Comparison of ENCODE assay signal across 16 mouse cellular contexts in genomic region chr3:41423630-41424029, GRCm38 (mm10).
DNase-seq lines count a peak whose midpoint lies in the region; ATAC-seq and TF ChIP-seq lines count a peak whose summit lies in the region.
"Had no signal": no experiment of that assay in that cellular context is flagged by ENCODE, and none has a peak within 500 bp of the region (broad histone marks: within the 10 kb centered on the region; RNA-seq: fewer than 3 reads in every experiment).

No protein-coding gene starts in this region.

- H3K4me3 ChIP-seq in embryonic facial prominence, embryonic 11.5 days (ENCODE audit: low read depth, low read length): no peak overlapping the region
- no peak overlapping the region for H3K4me3 ChIP-seq in embryonic facial prominence, embryonic 10.5 days
- H3K4me3 ChIP-seq in kidney, postnatal 0 days (replicated peaks; ENCODE audit: low read depth, low read length): no peak overlapping the region
- peak overlapping the region; percentile 53 for H3K4me3 ChIP-seq in E14TG2a.4 (replicated peaks; ENCODE audit: low read length)
- H3K4me3 ChIP-seq in hindbrain, embryonic 12.5 days: no peak overlapping the region
- H3K4me3 ChIP-seq: erythroblast, embryonic 14.5 days; heart, adult 2 months had no signal

- no peak overlapping the region for H3K9ac ChIP-seq in embryonic facial prominence, embryonic 11.5 days (replicated peaks; ENCODE audit: low read length)
- no peak overlapping the region for H3K9ac ChIP-seq in kidney, postnatal 0 days (ENCODE audit: low read depth, low read length)
- no peak overlapping the region for H3K9ac ChIP-seq in hindbrain, embryonic 12.5 days

- no peak for TF ChIP-seq CTCF in kidney, postnatal 0 days (IDR thresholded peaks at IDR 0.05; ENCODE audit: low read depth)
- TF ChIP-seq CTCF in E14TG2a.4 (conservative IDR thresholded peaks at IDR 0.05; ENCODE audit: low read length): no peak

- no peaks in the 10 kb centered on the region for H3K9me3 ChIP-seq in embryonic facial prominence, embryonic 11.5 days (replicated peaks; ENCODE audit: control insufficient read depth, low read length)
- H3K9me3 ChIP-seq in embryonic facial prominence, embryonic 10.5 days: no peaks in the 10 kb centered on the region
- H3K9me3 ChIP-seq in kidney, postnatal 0 days (replicated peaks; ENCODE audit: low read length): no peaks in the 10 kb centered on the region
- no peaks in the 10 kb centered on the region for H3K9me3 ChIP-seq in E14TG2a.4 (ENCODE audit: low read length)
- no peaks in the 10 kb centered on the region for H3K9me3 ChIP-seq in hindbrain, embryonic 12.5 days (replicated peaks)

- H3K27me3 ChIP-seq in embryonic facial prominence, embryonic 11.5 days (ENCODE audit: control insufficient read depth, insufficient read depth, low read length): no peaks in the 10 kb centered on the region
- 0 out of 2 replicates have a peak, but pooled peaks cover 5% of the 10 kb centered on the region for H3K27me3 ChIP-seq in embryonic facial prominence, embryonic 10.5 days (replicated peaks; ENCODE audit: low read depth, poor library complexity, severe bottlenecking)
- no peaks in the 10 kb centered on the region for H3K27me3 ChIP-seq in kidney, postnatal 0 days (ENCODE audit: insufficient read depth, low read length)
- no peaks in the 10 kb centered on the region for H3K27me3 ChIP-seq in E14TG2a.4 (ENCODE audit: insufficient read depth, low read length)
- no peaks in the 10 kb centered on the region for H3K27me3 ChIP-seq in hindbrain, embryonic 12.5 days

- H3K36me3 ChIP-seq in embryonic facial prominence, embryonic 11.5 days (replicated peaks; ENCODE audit: control insufficient read depth, insufficient read depth, low read depth, low read length): no peaks in the 10 kb centered on the region
- H3K36me3 ChIP-seq in embryonic facial prominence, embryonic 10.5 days (replicated peaks): no peaks in the 10 kb centered on the region
- H3K36me3 ChIP-seq in kidney, postnatal 0 days (ENCODE audit: insufficient read depth, low read length): no peaks in the 10 kb centered on the region
- no peaks in the 10 kb centered on the region for H3K36me3 ChIP-seq in E14TG2a.4 (ENCODE audit: insufficient read depth, low read length)
- no peaks in the 10 kb centered on the region for H3K36me3 ChIP-seq in hindbrain, embryonic 12.5 days

- H3K4me1 ChIP-seq in embryonic facial prominence, embryonic 11.5 days (ENCODE audit: control insufficient read depth, insufficient read depth, low read length): peaks cover 2% of the 10 kb centered on the region; the same call in 1 of the 2 replicates
- H3K4me1 ChIP-seq in embryonic facial prominence, embryonic 10.5 days: peaks cover 16% of the 10 kb centered on the region
- H3K4me1 ChIP-seq in kidney, postnatal 0 days (replicated peaks; ENCODE audit: insufficient read depth, low read length): no peaks in the 10 kb centered on the region
- peaks cover 65% of the 10 kb centered on the region for H3K4me1 ChIP-seq in E14TG2a.4 (replicated peaks; ENCODE audit: low read depth, low read length)
- peaks cover 9% of the 10 kb centered on the region; the same call in 1 of the 2 replicates for H3K4me1 ChIP-seq in hindbrain, embryonic 12.5 days

- no peak for ATAC-seq in embryonic facial prominence, embryonic 11.5 days (replicated peaks; ENCODE audit: insufficient number of reproducible peaks, low FRiP score, low TSS enrichment, low read depth)
- peak; percentile 31 for ATAC-seq in kidney, postnatal 0 days (replicated peaks; ENCODE audit: low FRiP score, low read depth)
- no peak for ATAC-seq in hindbrain, embryonic 12.5 days (ENCODE audit: low FRiP score)

- DNase-seq in embryonic facial prominence, embryonic 11.5 days (ENCODE audit: low spot score): peak; percentile 6
- DNase-seq in embryonic facial prominence, embryonic 10.5 days (ENCODE audit: low spot score): no peak
- no peak for DNase-seq in kidney, postnatal 0 days (ENCODE audit: low spot score)
- DNase-seq in kidney, postnatal 36 days: no peak
- DNase-seq in embryo, embryonic 9.5 days (ENCODE audit: extremely low spot score): peak; percentile 14
- DNase-seq in lung, postnatal 4 days: no peak
- DNase-seq: adrenal gland, postnatal 36 days; cerebellum, adult 8-10 months; kidney, adult 11 months; lung, adult 2 months; lung, postnatal 36 days; thymus, postnatal 25 days had no signal

- no peak overlapping the region for H3K27ac ChIP-seq in embryonic facial prominence, embryonic 11.5 days (replicated peaks; ENCODE audit: low read depth, low read length)
- H3K27ac ChIP-seq in embryonic facial prominence, embryonic 10.5 days (replicated peaks): no peak overlapping the region
- no peak overlapping the region for H3K27ac ChIP-seq in kidney, postnatal 0 days
- H3K27ac ChIP-seq in hindbrain, embryonic 12.5 days: no peak overlapping the region
- H3K27ac ChIP-seq: heart, adult 2 months had no signal

- no peak overlapping the region for H3K4me2 ChIP-seq in embryonic facial prominence, embryonic 11.5 days (ENCODE audit: low read depth, low read length)
- no peak overlapping the region for H3K4me2 ChIP-seq in kidney, postnatal 0 days (ENCODE audit: low read length)
- no peak overlapping the region for H3K4me2 ChIP-seq in hindbrain, embryonic 12.5 days (replicated peaks)

- WGBS in embryonic facial prominence, embryonic 11.5 days: 68% methylated on average over 5 of the region's 5 CpGs
- WGBS in embryonic facial prominence, embryonic 10.5 days: 63% methylated on average over 5 of the region's 5 CpGs
- WGBS in kidney, postnatal 0 days: 53% methylated on average over 5 of the region's 5 CpGs
- 68% methylated on average over 5 of the region's 5 CpGs for WGBS in hindbrain, embryonic 12.5 days

Comparison
In these comparisons a context has a peak if more than half of its experiments do, and no peak if none do; other contexts are left out.
1. DNase-seq: peak in embryonic facial prominence, embryonic 11.5 days (single experiment) and embryo, embryonic 9.5 days (single experiment); none in embryonic facial prominence, embryonic 10.5 days (single experiment), kidney, postnatal 0 days (single experiment), kidney, postnatal 36 days (0 of 2) and lung, postnatal 4 days (0 of 2).